Mouse (Mus musculus) left cerebral cortex, adult 8-10 months (tissue): Measurements from ENCODE around the gene Fthl17c. TPM values are rescaled to one million over a fixed set of nuclear protein-coding genes. Genes with fewer than 3 reads are reported as not detected.
"Not testable (repeated sequence)": the region's sequence is repeated elsewhere in the genome, so short reads cannot be mapped to it uniquely, and the experiment has no call there.

Experiments
- DNase-seq, 2 experiments: peaks; one replicate each; pipeline ENCODE4 v3.0.0; 2022; ENCODE audit warnings: low spot score in 2 of 2
- total RNA-seq, 4 experiments: library from RNA; stranded (reverse); gene quantifications; 2 replicates each; pipeline ENCODE4 v1.2.4; 2022

Gene Fthl17c
- not detected for total RNA-seq

- not testable (repeated sequence) for DNase-seq
Observed at GRCm38 (mm10) chrX:8976459-8976858, at the start of gene Fthl17c. Fthl17c (minus strand) TSS chrX:8976559.

- DNase-seq, result no peak
Observed at GRCm38 (mm10) chrX:9019481-9019880, 43.1 kb upstream of the Fthl17c start.

- DNase-seq, result no peak
Observed at GRCm38 (mm10) chrX:9016079-9016478, 39.7 kb upstream of the Fthl17c start.

GRCm38 (mm10) chrX:8986655-8987054 lies 10.3 kb upstream of the Fthl17c start, which contains the start of gene Fthl17d:
Fthl17d (minus strand) TSS chrX:8986755.
- DNase-seq, result not testable (repeated sequence)

GRCm38 (mm10) chrX:8964618-8965017 lies 11.7 kb downstream of the Fthl17c start:
- peak in 1 of 2 experiments; percentile 2 for DNase-seq

GRCm38 (mm10) chrX:8962875-8963274 lies 13.5 kb downstream of the Fthl17c start, which contains the start of gene Fthl17b:
Fthl17b (minus strand) TSS chrX:8962975.
- not testable (repeated sequence) for DNase-seq

GRCm38 (mm10) chrX:8948130-8948805 lies 28.1 kb downstream of the Fthl17c start:
- DNase-seq, result peak; percentile 74 to 87

- no peak for DNase-seq
Observed at GRCm38 (mm10) chrX:8944041-8944440, 32.3 kb downstream of the Fthl17c start.

- DNase-seq, result no peak
Observed at GRCm38 (mm10) chrX:8927308-8927707, 49.1 kb downstream of the Fthl17c start.

Other genes starting within 250 kb of the Fthl17c start
- gene Ssx9, start 228.1 kb downstream of the Fthl17c start, total RNA-seq, result not detected
- not detected for gene Ssxb5, start 172.9 kb downstream of the Fthl17c start, total RNA-seq
- gene Gm6592, start 132.6 kb downstream of the Fthl17c start, total RNA-seq, result not detected
- not detected for gene Gm5751, start 102.3 kb downstream of the Fthl17c start, total RNA-seq
- gene B630019K06Rik, start 84.2 kb downstream of the Fthl17c start, total RNA-seq, result 10 to 100 TPM; 33.7 to 36.7 (median 35.3) TPM
- not detected for gene Fthl17b, start 13.6 kb downstream of the Fthl17c start, total RNA-seq
- gene Fthl17d, start 10.2 kb upstream of the Fthl17c start, total RNA-seq, result not detected
- gene Fthl17e, start 56.9 kb upstream of the Fthl17c start, total RNA-seq, result not detected
- not detected for gene Fthl17f, start 86.5 kb upstream of the Fthl17c start, total RNA-seq
- not detected for gene 4930402K13Rik, start 128.0 kb upstream of the Fthl17c start, total RNA-seq
- 1 to 10 TPM; 5.5 to 7.1 (median 6.4) TPM for gene Lancl3, start 223.3 kb upstream of the Fthl17c start, total RNA-seq